Mouse (Mus musculus) urinary bladder, postnatal 0 days (tissue): ENCODE results near the gene Brd1. TPM values are rescaled to one million over a fixed set of nuclear protein-coding genes. Genes with fewer than 3 reads are reported as not detected.

Experiments
- polyA plus RNA-seq: library from polyadenylated mRNA; unstranded; fragments of >200 nt; fragmentation: Nextera tagmentation; extraction: Ambion mirVana; gene quantifications from 2 replicates; pipeline ENCODE4 v1.2.1, GENCODE M21; 2015

Brd1 gene
- 8.4 and 11.6 TPM in 2 replicates for polyA plus RNA-seq

GRCm38 (mm10) chr15:88733834-88734571 lies at the start of gene Brd1:
Brd1 (minus strand) TSS chr15:88734233.

GRCm38 (mm10) chr15:88751564-88752402 lies 17.8 kb upstream of the Brd1 start, which contains the start of gene Zbed4:
Zbed4 (plus strand) TSS chr15:88751660.

Other genes starting within 250 kb of the Brd1 start
- gene Zdhhc25, start 133.9 kb downstream of the Brd1 start, polyA plus RNA-seq = not detected in 2 replicates
- gene Zbed4, start 17.4 kb upstream of the Brd1 start, polyA plus RNA-seq = 3.5 and 4.4 TPM in 2 replicates
- 8.0 and 8.1 TPM in 2 replicates for gene Alg12, start 85.1 kb upstream of the Brd1 start, polyA plus RNA-seq
- 37.9 and 41.1 TPM in 2 replicates for gene Creld2, start 85.4 kb upstream of the Brd1 start, polyA plus RNA-seq
- gene Pim3, start 128.0 kb upstream of the Brd1 start, polyA plus RNA-seq = 30.5 and 37.7 TPM in 2 replicates
- gene Ttll8, start 220.2 kb upstream of the Brd1 start, polyA plus RNA-seq = not detected in 2 replicates
- not detected in 2 replicates for gene Mlc1, start 244.8 kb upstream of the Brd1 start, polyA plus RNA-seq
- gene Mov10l1, start 248.7 kb upstream of the Brd1 start, polyA plus RNA-seq = 0.10 TPM in 1 of 2 replicates, not detected in the other